Mouse (Mus musculus): ENCODE results near the gene Evc2. TPM values are rescaled to one million over a fixed set of nuclear protein-coding genes. Genes with fewer than 3 reads are reported as not detected.

Gene Evc2
- polyA plus RNA-seq, 2 experiments: 22.0 to 46.2 TPM

- H3K4me1 ChIP-seq (ENCODE audit: control insufficient read depth, insufficient read depth, low read length): no peaks in the 10 kb centered on the region
Measured at GRCm38 (mm10) chr5:37391901-37392300, 53.6 kb downstream of the Evc2 start.

GRCm38 (mm10) chr5:37395172-37396030 lies 57.1 kb downstream of the Evc2 start:
- Histone ChIP-seq H3K9ac (ENCODE audit: low read depth, low read length, severe bottlenecking) (no peak overlapping the region), H3K4me3 (replicated peaks; ENCODE audit: low read length) (no peak overlapping the region), H3K4me2 (replicated peaks; ENCODE audit: low read depth, low read length, severe bottlenecking) (no peak overlapping the region), H3K4me1 (ENCODE audit: control insufficient read depth, insufficient read depth, low read length) (no peaks in the 10 kb centered on the region), H3K27ac (replicated peaks; ENCODE audit: low read depth, low read length) (no peak overlapping the region), H3K36me3 (ENCODE audit: control insufficient read depth, insufficient read depth, low read length) (peaks cover 71% of the 10 kb centered on the region), H3K27me3 (ENCODE audit: control insufficient read depth, insufficient read depth, low read length) (no peaks in the 10 kb centered on the region), H3K9me3 (ENCODE audit: control insufficient read depth, low read length) (no peaks in the 10 kb centered on the region)
- WGBS: 76% methylated on average over 22 of the region's 22 CpGs
- no peak for ATAC-seq (ENCODE audit: low FRiP score, low read depth)
- DNase-seq (ENCODE audit: low spot score): no peak
- no peak for TF ChIP-seq POLR2A (IDR thresholded peaks at IDR 0.05; ENCODE audit: borderline replicate concordance, extremely low read depth, insufficient read depth, insufficient read length)

More at GRCm38 (mm10) chr5:37391901-37392300, 53.6 kb downstream of the Evc2 start:
- Histone ChIP-seq H3K9ac (ENCODE audit: low read depth, low read length, severe bottlenecking) (no peak overlapping the region), H3K36me3 (ENCODE audit: control insufficient read depth, insufficient read depth, low read length) (peaks cover 71% of the 10 kb centered on the region), H3K4me3 (replicated peaks; ENCODE audit: low read length) (no peak overlapping the region), H3K27me3 (ENCODE audit: control insufficient read depth, insufficient read depth, low read length) (no peaks in the 10 kb centered on the region), H3K27ac (replicated peaks; ENCODE audit: low read depth, low read length) (no peak overlapping the region), H3K4me2 (replicated peaks; ENCODE audit: low read depth, low read length, severe bottlenecking) (no peak overlapping the region), H3K9me3 (ENCODE audit: control insufficient read depth, low read length) (no peaks in the 10 kb centered on the region)
- DNase-seq (ENCODE audit: low spot score) (no peak), ATAC-seq (ENCODE audit: low FRiP score, low read depth) (no peak)
- no peak for TF ChIP-seq POLR2A (IDR thresholded peaks at IDR 0.05; ENCODE audit: borderline replicate concordance, extremely low read depth, insufficient read depth, insufficient read length)
- 92% methylated on average over 10 of the region's 10 CpGs for WGBS

GRCm38 (mm10) chr5:37419028-37419427 lies 80.7 kb downstream of the Evc2 start:
- H3K27ac ChIP-seq (replicated peaks; ENCODE audit: low read depth, low read length): no peak overlapping the region
- peaks cover 50% of the 10 kb centered on the region for H3K36me3 ChIP-seq (ENCODE audit: control insufficient read depth, insufficient read depth, low read length)
- no peak for TF ChIP-seq POLR2A (IDR thresholded peaks at IDR 0.05; ENCODE audit: borderline replicate concordance, extremely low read depth, insufficient read depth, insufficient read length)
- H3K4me2 ChIP-seq (replicated peaks; ENCODE audit: low read depth, low read length, severe bottlenecking): no peak overlapping the region
- no peaks in the 10 kb centered on the region for H3K27me3 ChIP-seq (ENCODE audit: control insufficient read depth, insufficient read depth, low read length)
- no peak overlapping the region for H3K4me3 ChIP-seq (replicated peaks; ENCODE audit: low read length)
- H3K9me3 ChIP-seq (ENCODE audit: control insufficient read depth, low read length): no peaks in the 10 kb centered on the region
- no peaks in the 10 kb centered on the region for H3K4me1 ChIP-seq (ENCODE audit: control insufficient read depth, insufficient read depth, low read length)
- no peak overlapping the region for H3K9ac ChIP-seq (ENCODE audit: low read depth, low read length, severe bottlenecking)
- no peak for DNase-seq (ENCODE audit: low spot score)
- WGBS: 95% methylated on average over 6 of the region's 6 CpGs
- no peak for ATAC-seq (ENCODE audit: low FRiP score, low read depth)

- Histone ChIP-seq H3K9ac (ENCODE audit: low read depth, low read length, severe bottlenecking) (no peak overlapping the region), H3K36me3 (ENCODE audit: control insufficient read depth, insufficient read depth, low read length) (peaks cover 26% of the 10 kb centered on the region), H3K4me2 (replicated peaks; ENCODE audit: low read depth, low read length, severe bottlenecking) (no peak overlapping the region), H3K9me3 (ENCODE audit: control insufficient read depth, low read length) (no peaks in the 10 kb centered on the region), H3K4me1 (ENCODE audit: control insufficient read depth, insufficient read depth, low read length) (no peaks in the 10 kb centered on the region), H3K4me3 (replicated peaks; ENCODE audit: low read length) (no peak overlapping the region), H3K27me3 (ENCODE audit: control insufficient read depth, insufficient read depth, low read length) (no peaks in the 10 kb centered on the region), H3K27ac (replicated peaks; ENCODE audit: low read depth, low read length) (no peak overlapping the region)
- ATAC-seq (ENCODE audit: low FRiP score, low read depth): no peak
- no peak for TF ChIP-seq POLR2A (IDR thresholded peaks at IDR 0.05; ENCODE audit: borderline replicate concordance, extremely low read depth, insufficient read depth, insufficient read length)
- no peak for DNase-seq (ENCODE audit: low spot score)
Measured at GRCm38 (mm10) chr5:37427210-37427609, 88.9 kb downstream of the Evc2 start.

GRCm38 (mm10) chr5:37435417-37435816 lies 97.1 kb downstream of the Evc2 start:
- Histone ChIP-seq H3K27me3 (ENCODE audit: control insufficient read depth, insufficient read depth, low read length) (no peaks in the 10 kb centered on the region), H3K9me3 (ENCODE audit: control insufficient read depth, low read length) (no peaks in the 10 kb centered on the region)
- WGBS: 72% methylated on average over 3 of the region's 3 CpGs

More at GRCm38 (mm10) chr5:37435417-37435816, 97.1 kb downstream of the Evc2 start:
- H3K4me3 ChIP-seq (replicated peaks; ENCODE audit: low read length): no peak overlapping the region
- H3K27ac ChIP-seq (replicated peaks; ENCODE audit: low read depth, low read length): no peak overlapping the region
- H3K4me2 ChIP-seq (replicated peaks; ENCODE audit: low read depth, low read length, severe bottlenecking): no peak overlapping the region
- H3K9ac ChIP-seq (ENCODE audit: low read depth, low read length, severe bottlenecking): no peak overlapping the region
- H3K4me1 ChIP-seq (ENCODE audit: control insufficient read depth, insufficient read depth, low read length): no peaks in the 10 kb centered on the region
- DNase-seq (ENCODE audit: low spot score) (no peak), ATAC-seq (ENCODE audit: low FRiP score, low read depth) (no peak)
- no peaks in the 10 kb centered on the region for H3K36me3 ChIP-seq (ENCODE audit: control insufficient read depth, insufficient read depth, low read length)
- TF ChIP-seq POLR2A (IDR thresholded peaks at IDR 0.05; ENCODE audit: borderline replicate concordance, extremely low read depth, insufficient read depth, insufficient read length): no peak

Data from limb, embryonic 14.5 days (tissue).